Mouse (Mus musculus) cerebellum, postnatal 36 days (tissue): ENCODE measurements around the gene Hspa1b.
"Not testable (repeated sequence)": the region's sequence is repeated elsewhere in the genome, so short reads cannot be mapped to it uniquely, and the experiment has no call there.

Experiments used
- DNase-seq, 2 experiments: peaks; one replicate each; pipeline ENCODE4 v3.0.0; 2021 to 2022; ENCODE audit warnings: mixed read lengths in 2 of 2

Hspa1b gene

DNA sequence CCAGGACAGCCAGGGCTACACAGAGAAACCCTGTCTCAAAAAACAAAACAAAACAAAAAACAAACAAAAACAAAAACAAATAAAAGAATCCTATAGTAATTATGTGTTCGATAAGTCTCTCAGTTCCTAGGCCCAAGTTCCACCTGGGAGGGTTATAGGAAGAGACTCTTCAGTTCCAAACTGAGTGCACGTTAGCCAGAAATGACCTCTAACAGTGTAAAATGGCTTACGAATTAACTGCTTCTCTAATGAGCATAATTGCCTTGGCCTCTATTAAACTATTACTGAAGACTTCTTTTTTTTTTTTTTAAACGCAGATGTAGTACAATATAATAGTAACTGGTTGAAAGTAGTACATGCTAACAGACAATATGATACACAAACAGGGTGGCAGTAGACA is 5.1 kb downstream of the Hspa1b start:
- DNase-seq = no peak

DNA sequence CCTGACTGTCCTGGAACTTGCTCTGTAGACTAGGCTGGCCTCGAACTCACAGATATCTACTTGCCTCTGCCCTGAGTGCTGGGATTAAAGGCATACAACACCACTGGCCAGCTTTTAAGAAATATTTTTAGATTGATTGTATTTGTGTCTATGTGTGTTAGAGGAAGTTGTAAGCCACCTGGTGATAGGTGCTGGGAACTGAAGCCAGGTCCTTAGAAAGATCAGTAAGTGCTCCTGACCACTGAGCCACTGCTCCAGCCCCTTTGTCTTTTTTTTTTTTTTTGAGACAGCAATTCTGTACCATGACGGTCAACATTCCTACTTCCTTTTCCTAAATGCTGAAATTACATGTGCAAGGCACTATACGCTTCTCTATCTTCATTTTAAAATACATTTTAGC is 5.8 kb downstream of the Hspa1b start:
- DNase-seq = no peak

DNA sequence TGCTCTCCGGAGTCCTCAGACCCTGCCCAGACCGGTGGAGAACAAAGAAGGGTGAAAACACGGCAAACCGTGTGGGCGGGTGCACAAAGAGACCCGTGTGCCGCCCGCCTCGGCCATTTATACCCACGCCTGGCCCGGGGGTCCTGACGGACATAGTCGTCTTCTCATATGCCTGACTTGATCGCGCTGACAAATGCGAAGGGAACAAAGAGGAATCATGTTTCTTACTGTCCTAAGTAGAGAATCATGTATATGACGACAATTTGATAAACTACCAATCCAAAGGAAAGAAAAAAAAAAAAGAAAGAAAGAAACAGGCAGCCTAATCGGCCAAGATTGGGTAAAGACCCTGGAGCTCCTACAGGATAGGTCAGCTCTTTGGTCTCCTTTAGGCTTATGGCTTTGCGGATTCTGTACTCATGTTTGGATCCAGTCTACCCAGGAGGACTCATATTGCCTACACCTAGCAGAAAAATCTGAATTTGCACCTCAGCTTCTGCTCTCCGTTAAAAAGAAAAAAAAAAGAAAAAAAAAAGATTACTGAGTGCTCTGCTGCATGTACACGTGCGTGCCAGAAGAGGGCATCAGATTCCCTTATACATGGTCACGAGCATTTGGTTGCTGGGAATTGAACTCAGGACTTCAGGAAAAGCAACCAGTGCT is 6.5 kb downstream of the Hspa1b start:
- peak; percentile 77 to 82 for DNase-seq

DNA sequence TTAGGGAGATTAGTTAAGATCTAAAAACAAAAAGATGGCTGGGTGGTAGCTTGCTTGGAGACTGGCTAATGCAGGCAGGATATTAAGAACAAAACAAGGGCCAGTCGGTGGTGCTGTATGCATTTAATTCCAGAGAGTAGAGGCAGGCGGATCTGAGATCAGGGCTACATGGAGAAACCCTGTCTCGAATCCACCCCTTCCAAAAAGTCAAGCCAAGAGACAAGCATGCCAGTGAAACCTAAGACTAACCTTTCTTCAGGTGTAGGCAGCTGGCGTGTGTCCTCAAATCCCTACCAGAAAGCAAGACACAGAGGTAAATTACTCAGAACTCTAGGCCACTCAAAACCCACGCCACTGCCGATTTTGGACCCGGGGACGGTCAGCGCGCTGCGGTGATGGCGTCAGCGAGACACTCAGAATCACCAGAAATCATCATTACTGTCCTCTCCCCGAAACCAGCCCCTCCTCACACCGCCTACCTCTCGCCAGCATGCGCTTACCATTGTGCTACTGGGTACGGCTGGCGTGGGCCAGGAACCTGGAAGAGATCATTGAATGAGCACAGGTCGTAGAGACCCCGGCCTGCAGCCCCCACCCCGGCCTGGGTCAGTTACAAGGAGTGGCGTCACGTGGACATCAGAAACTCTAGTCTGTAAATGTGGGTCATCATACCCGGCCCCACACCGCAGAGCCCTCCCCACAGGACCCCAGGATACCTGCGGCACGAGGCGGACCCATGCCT is 7.2 kb downstream of the Hspa1b start:
- no peak for DNase-seq

DNA sequence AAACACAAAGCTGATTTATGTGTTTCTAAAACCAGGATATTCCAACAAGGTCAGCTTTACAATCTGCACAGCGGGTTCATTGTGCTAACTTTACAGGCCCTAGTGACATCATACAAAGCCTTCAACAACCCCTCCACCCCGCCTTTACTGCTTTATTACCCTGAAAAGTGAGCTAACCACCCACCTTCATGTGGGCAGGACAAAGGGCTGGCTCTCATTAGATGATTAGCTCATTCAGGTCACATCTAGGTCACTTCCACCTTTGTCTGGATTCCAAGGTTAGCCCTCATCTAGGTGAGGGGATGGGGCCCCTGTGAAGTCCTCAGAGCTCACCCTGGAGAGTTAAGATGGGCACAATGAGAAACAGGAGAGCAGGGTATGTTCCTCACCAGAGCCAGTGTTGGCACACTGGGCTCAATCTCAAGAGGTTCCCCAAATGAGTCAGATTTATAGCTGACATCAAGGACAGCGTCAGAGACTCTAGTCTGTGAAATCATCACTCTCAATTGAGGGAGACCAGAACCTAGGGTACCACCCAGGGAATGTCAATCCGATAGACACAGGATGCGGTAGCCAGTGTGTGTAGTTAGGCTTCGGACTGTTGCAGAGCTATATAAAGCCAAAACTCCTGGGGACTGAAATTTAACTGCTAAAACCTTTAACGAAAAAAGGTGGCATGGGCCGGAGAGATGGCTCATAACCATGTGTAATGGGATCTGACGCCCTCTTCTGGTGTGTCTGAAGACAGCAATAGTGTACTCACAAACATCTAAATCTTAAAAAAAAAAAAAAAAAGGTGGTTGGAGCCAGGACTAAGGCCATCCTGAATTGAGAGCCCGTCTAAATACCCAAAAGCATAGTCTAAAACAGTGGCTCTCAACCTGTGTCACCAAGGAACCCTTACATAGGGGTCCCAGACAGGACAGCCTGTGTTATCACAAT is 8.3 kb downstream of the Hspa1b start:
- DNase-seq = no peak

DNA sequence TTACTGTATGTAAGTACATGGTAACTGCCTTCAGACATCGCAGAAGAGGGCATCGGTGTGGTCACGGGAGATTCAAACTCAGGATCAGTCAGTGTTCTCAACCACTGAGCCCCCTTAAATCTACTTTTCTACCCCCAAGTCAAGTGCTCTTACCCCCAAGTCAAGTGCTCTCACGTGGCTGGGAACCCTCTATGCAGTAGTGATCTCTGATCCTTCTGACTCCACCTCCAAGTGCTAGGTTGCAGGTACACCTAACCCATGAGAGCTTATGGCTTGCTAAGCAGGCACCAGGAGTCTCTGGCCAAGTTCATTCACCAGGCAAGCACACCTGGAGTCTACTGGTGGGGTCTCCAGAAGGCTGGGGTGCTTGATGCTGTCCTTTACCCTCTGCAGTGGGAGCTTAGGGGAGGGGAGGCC is 9.5 kb downstream of the Hspa1b start:
- DNase-seq = no peak

DNA sequence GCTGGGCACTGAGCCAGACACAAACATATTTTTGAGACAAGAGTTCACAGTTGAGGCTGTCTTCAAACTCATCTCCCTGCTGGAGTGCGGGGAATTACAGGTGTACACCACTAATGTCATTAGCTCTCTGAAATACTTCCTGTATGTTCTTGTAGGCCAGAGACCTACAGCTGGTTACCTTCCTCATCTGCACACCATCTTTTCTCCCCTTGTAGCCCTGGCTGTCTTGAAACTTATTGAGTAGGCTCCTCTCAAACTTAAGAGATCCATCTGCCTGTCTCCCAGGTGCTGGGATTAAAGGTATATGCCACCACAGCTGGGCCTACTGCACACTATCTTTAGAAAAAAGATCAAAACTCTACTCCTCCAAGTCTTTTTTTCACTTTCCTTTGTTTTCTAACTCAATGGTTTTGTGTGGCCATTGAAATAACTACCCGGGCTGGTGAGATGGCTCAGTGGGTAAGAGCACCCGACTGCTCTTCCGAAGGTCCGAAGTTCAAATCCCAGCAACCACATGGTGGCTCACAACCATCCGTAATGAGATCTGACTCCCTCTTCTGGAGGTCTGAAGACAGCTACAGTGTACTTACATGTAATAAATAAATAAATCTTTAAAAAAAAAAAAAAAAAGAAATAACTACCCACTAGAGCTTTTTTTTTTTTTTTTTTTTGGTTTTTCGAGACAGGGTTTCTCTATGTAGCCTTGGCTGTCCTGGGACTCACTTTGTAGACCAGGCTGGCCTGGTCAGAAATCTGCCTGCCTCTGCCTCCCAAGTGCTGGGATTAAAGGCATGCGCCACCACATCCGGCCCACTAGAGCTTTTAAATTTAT is 10.1 kb downstream of the Hspa1b start:
- not testable (repeated sequence) for DNase-seq

DNA sequence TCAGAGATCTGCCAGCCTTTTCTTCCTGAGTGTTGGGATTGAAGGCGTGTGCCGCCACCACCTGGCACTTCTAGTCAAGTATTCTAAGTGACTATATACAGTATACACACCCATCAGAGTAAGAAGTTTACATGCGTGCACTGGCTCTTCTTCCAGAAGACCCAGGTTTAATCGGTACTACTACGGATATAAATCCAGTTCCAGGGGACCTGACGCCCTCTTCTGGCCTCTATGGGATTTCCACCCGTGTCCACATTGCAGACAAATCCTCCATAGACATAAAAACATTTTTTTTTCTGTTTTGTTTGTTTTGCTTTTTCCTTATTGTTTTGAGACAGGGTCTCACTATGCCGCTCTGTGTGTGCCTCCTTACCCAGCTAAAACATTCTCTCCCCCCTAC is 11.4 kb downstream of the Hspa1b start:
- no peak for DNase-seq

DNA sequence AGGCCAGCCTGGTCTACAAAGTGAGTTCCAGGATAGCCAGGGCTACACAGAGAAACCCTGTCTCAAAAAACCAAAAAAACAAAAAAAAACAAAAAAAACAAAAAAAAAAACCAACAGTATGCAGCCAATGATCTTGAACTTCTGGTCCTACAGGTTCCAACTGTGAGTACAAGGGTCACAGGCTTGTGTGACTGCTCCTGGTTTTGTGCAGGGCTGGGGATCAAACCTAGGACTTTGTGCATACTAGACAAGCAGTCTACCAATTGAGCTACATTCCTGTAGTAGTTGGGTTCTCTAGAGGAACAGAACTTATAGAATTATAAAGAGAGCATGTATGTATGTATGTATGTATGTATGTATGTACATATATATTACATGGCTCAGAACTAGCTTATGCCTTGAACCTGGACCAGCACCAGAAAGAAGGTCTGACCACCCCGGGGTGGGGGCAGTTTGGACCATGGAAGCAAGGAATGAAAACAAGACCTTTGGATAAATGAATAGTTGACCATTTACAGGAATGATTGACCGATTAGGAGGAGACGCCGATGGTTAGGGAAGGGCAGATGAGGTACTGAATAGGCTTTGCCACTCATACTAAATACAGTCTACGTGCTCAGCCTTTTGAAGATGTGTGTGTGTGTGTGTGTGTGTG is 12.4 kb downstream of the Hspa1b start:
- DNase-seq = no peak

DNA sequence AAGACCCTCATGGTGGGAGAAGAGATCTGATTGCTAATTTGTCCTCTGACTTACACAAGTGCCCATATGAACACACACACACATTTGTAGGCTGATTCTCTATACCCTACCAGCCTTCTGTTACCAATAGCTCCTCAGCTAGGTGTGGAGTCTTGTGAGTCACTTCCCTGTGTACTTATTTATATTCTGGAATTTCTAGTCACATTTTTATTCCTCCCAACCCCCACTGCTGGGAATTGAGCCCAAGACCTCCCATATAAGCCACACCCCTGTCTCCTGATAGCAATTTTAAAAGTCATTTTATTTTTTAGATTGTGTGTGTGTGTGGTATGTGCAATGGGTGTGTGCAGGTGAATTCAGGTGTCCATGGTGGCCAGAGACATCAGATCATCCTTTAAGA is 14.7 kb downstream of the Hspa1b start:
- DNase-seq = no peak

DNA sequence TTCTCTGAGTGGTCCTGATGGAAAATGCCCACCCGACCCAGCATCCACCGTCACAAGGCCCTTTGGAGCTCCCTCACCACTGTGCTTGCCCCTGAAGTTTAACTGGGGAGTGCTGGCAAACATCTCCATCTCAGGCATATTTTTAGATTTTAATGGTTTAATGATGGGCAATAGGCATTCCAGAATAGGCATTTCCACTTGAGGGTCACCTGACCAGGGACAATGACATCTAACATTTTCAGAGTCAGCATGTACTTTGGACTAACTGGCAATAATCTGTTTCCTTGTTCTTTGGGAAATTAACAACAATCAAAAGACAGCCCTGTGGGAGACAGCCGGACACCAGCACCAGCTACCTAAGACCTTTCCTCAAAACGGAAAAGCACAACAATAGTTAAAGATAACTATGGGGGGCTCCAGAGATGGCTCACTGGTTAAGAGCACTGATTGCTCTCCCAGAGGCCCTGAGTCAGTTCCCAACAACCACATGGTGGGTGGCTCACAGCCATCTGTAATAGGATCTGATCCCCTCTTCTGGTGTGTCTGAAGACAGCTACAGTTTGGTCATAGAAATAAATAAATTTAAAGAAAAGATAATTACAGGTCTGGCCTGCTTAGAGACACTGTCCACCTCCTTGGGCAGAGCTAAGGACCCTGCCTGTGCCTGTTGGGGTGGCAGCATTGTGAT is 15.8 kb downstream of the Hspa1b start:
- no peak for DNase-seq

DNA sequence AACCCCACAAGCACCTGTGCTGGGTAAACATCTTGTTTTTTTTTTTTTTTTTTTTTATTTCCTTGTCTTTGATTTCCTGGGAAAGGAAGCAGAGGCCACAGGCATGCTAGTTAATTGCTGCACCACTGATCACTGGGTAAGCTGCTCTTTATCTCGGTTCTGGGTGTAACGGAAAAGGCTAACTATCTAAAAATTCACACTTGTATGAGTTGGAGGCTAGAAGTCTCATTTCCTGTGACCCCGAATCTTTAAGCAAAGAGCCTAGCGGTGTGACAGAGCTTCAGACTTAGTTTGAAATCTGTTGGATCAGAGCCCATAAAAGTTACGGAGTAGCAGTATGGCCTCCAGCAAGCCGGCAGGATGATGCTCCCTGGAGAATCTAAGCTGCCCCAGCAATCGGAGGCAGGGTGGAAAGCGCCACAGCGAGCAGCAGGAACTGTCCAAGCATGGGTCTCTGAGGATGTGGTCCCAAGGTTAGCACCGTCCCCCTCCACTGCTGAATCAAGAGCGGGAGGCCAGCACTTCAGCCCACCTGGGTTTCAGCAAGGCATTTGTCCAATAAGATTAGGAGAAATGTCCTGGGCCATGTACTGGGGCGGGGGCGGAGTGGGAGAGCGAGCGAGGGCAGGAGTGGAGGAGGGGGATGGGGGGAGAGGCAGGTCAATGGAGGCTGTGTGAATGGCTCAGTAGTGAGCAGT is 17.5 kb downstream of the Hspa1b start:
- no peak for DNase-seq

DNA sequence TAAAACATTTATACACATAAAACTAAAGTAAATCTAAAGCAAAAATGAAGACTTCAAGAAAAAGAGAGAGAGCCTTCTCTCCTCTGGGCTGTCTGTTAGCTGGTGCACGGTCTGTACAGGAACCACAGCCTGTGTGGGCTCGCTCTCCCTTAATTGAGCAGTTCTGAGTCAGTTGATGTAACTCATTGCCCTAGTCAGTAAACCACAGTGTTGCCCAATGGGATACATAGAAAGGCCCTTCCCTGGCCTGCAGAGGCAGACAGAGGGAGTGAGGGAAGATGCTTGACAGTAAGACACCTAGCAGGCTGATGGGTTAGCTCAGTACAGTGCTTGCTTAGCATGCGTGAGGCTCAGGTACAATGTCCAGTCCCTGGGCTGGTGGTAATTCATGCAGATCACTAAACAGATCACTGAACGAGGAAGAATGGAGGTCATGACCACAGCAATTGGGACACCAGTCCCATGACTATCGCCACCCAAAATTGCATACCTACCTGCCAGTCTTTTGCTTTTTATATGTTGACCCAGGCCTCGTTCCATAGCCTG is 21.0 kb downstream of the Hspa1b start:
- DNase-seq = no peak

DNA sequence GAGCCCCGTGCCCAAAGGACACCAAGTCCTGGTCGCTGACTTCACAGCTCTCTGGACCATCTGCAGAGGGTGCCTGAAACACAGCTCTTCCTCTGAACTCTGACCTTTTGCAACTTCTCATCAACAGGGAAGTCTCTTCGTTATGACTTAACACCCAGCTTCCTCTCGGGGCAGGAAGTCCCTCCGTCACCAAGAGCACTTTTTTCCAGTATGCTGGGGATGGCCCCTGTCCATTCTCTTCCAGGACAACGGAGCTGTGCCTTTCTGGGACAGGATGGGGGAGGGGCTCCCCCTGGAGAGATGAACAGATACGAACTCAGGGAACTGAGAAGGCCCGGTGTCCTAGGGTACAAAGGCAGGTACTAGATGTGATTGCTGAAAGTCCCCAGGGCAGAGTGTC is 24.2 kb downstream of the Hspa1b start:
- no peak for DNase-seq

DNA sequence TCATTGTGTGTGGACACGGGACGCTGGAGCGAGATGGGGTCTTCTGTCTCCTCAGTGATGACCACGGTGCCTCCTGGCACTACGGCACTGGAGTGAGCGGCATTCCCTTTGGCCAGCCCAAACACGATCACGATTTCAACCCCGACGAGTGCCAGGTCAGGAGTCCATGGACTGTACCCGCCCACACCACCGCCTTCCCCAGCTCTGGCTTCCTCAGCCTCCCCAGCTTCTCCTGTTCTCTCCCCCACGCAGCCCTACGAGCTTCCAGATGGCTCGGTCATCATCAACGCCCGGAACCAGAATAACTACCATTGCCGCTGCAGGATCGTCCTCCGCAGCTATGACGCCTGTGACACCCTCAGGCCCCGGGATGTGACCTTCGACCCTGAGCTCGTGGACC is 25.0 kb downstream of the Hspa1b start:
- no peak for DNase-seq

DNA sequence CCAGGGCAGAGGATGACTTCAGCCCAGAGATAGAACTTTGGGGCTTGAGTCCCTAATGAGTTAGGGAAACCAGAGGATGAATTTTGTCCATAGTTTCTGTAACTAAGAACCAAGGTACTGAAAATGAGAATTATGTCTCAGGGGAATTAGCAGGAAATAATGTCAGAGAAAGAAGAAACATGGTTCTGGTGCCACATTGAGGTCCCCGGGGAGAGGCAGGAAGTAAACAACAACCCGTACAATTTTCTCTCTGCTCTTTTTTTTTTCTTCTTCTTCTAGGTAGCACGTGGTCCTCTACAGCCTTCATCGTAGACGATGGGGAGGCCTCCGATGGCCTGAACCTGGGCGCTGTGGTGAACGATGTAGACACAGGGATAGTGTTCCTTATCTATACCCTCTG is 26.8 kb downstream of the Hspa1b start:
- DNase-seq = no peak

DNA sequence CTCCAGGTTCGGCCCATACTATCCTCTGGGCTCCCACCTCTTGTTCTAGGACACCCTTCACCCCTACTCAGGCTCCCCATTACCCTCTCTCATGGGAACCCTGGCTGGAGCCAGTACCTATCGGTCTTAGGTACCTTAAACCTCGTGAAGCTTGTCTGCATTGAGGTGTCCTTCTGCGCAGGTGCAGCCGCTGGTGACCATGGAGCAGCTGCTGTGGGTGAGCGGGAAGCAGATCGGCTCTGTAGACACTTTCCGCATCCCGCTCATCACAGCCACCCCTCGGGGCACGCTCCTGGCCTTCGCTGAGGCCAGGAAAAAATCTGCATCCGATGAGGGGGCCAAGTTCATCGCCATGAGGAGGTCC is 27.3 kb downstream of the Hspa1b start:
- DNase-seq = peak; percentile 51 to 55

DNA sequence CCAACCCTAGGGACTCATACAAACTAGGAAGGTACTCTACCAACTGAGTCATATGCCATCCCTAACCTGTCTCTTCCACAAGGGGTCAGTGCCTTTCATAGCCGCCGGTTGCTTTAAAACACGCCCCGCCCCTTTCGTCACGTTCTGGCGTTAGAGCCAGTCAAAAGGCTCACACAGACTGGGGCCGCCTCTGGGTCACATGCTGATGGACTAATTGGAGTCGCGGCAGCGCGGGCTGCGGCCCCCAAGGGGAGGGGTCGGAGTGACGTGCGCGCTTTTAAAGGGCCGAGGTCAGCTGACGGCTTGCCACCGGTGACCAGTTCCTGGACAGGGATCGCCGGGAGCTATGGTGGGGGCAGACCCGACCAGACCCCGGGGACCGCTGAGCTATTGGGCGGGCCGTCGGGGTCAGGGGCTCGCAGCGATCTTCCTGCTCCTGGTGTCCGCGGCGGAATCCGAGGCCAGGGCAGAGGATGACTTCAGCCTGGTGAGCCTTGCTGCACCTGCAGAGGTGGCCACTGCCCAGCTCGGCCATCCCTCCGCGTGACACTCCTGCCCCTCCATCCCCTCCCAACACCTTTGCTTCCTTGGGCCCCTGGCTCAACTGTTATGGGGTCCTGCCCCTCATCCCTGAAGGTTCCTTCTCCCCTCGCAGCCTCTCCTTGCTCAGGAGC is 27.8 kb downstream of the Hspa1b start, which contains the start of gene Neu1:
Gene Neu1 (plus strand): TSS at position 193 of the 674 bp plus-strand sequence.
- DNase-seq = peak; percentile 99

DNA sequence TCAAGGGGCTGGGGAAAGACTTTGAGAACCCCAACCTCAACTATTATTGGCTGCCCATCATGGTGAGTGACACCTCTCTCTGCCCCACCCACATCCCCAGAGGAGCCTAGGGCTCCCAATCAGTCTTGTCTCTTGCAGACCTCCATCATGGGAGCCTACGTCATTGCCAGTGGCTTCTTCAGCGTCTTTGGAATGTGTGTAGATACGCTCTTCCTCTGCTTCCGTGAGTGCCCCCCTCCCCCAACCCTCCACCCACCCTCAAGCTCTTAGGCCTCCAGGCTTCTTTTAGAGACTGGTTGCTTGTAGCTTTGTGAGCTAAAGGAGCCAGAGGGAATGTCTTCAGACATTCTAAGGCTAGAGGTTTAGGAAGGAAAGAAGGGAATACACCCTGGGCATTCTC is 30.2 kb downstream of the Hspa1b start:
- no peak for DNase-seq
